Mouse (Mus musculus): ENCODE measurements around the gene Tmem136. TPM values are rescaled to one million over a fixed set of nuclear protein-coding genes. Genes with fewer than 3 reads are reported as not detected.

Gene Tmem136
- polyA plus RNA-seq, 1 experiment from 2014 or later: 4.4 TPM

DNA sequence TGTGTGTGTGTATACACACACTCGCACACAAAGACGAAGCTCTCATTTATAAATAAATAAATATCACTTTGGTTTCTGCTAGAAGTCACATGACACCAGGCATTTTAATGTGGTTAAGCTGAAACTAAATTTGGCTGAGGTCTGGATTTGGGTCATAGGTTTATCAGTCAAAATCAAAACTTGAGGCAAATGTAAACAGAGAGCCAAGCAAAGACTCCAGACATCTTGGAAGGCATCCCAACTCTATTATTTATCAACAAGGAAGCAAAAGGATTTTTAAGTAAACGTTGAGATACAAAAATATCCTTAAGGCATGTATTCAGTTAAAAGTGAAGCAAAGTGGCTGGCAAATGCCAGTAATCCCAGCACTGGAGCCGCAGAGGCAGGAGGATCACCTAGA, 1.5 kb downstream of the Tmem136 start:
- H3K27ac ChIP-seq (ENCODE audit: low read length): no peak overlapping the region
- H3K36me3 ChIP-seq (ENCODE audit: control insufficient read depth, insufficient read depth, low read length): no peaks in the 10 kb centered on the region
- ATAC-seq (ENCODE audit: low read depth): 0 out of 2 replicates have a peak, but pooled peaks have one; percentile 40
- H3K4me2 ChIP-seq (ENCODE audit: low read depth, low read length): no peak overlapping the region
- 45% methylated on average over 4 of the region's 4 CpGs for WGBS
- H3K27me3 ChIP-seq (ENCODE audit: control insufficient read depth, insufficient read depth, low read depth, low read length): peaks cover 3% of the 10 kb centered on the region; the same call in 1 of the 2 replicates
- H3K4me3 ChIP-seq (ENCODE audit: low read length): no peak overlapping the region
- H3K9me3 ChIP-seq (ENCODE audit: control insufficient read depth, low read length): no peaks in the 10 kb centered on the region
- no peak overlapping the region for H3K9ac ChIP-seq (ENCODE audit: low read length)
- peaks cover 20% of the 10 kb centered on the region for H3K4me1 ChIP-seq (replicated peaks; ENCODE audit: control insufficient read depth, insufficient read depth, low read length)

DNA sequence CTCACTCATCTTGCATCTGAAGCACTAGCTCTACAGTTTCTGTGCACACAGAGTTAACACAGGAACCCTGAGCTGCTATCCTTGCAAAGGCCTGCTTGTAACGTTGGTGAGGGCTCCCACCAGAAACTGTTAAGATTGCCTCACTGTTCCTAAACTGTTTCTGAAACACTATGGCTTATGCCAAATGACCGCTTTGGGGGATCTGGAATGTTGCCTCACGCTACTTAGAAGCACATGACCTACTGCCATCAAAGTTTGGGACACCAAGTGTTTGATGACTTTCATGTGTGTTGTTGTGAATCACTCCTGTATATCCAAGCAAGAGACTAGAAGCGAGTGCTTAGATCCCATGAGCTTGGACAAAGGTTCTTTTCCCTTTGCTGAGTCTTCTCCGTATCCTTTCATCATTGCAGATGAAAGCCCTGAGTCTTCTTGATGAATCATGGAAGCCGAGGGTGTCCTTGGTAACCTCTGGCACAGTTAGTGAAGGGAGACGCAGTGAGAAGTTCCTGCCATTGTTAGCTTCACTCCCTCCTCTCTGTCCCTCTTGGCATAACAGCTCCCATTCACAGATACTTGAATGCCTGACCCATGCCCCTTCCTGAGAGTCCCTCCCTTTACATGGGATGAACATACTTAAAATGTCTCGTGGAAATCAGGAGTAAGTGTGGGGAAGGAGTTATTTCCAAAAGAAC, 5.9 kb downstream of the Tmem136 start:
- WGBS: 76% methylated on average over 8 of the region's 8 CpGs
- ATAC-seq (ENCODE audit: low read depth): no peak
- Histone ChIP-seq H3K4me1 (replicated peaks; ENCODE audit: control insufficient read depth, insufficient read depth, low read length) (peaks cover 16% of the 10 kb centered on the region), H3K9ac (ENCODE audit: low read length) (no peak overlapping the region; the same call in 1 of the 2 replicates), H3K4me2 (ENCODE audit: low read depth, low read length) (no peak overlapping the region), H3K9me3 (ENCODE audit: control insufficient read depth, low read length) (no peaks in the 10 kb centered on the region), H3K4me3 (ENCODE audit: low read length) (no peak overlapping the region), H3K27me3 (ENCODE audit: control insufficient read depth, insufficient read depth, low read depth, low read length) (no peaks in the 10 kb centered on the region), H3K36me3 (ENCODE audit: control insufficient read depth, insufficient read depth, low read length) (no peaks in the 10 kb centered on the region), H3K27ac (ENCODE audit: low read length) (no peak overlapping the region)

DNA sequence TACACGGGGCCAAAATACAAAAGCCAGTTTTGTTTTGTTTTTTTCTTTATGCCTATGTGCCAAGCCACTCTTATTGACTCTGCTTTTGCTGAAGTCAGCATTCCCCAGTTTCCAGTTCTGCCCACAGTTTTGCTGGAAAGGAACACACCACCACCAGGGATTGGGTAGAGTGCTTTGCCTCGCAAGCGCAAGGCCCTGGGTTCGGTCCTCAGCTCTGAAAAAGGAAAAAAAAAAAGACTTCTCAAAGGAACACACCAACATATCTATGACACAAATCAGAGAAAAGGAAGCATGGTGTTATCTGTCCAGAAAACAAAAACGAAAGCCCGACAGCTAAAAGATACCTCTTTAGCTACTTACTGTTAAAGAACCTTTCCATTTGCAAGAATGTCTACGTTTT, 7.2 kb downstream of the Tmem136 start:
- no peak overlapping the region for H3K27ac ChIP-seq (ENCODE audit: low read length)
- WGBS: 86% methylated on average over 7 of the region's 7 CpGs
- H3K36me3 ChIP-seq (ENCODE audit: control insufficient read depth, insufficient read depth, low read length): no peaks in the 10 kb centered on the region
- H3K4me3 ChIP-seq (ENCODE audit: low read length): no peak overlapping the region
- H3K27me3 ChIP-seq (ENCODE audit: control insufficient read depth, insufficient read depth, low read depth, low read length): no peaks in the 10 kb centered on the region
- no peak for ATAC-seq (ENCODE audit: low read depth)
- no peak overlapping the region for H3K9ac ChIP-seq (ENCODE audit: low read length)
- peaks cover 8% of the 10 kb centered on the region for H3K4me1 ChIP-seq (replicated peaks; ENCODE audit: control insufficient read depth, insufficient read depth, low read length)
- H3K9me3 ChIP-seq (ENCODE audit: control insufficient read depth, low read length): no peaks in the 10 kb centered on the region
- H3K4me2 ChIP-seq (ENCODE audit: low read depth, low read length): no peak overlapping the region

DNA sequence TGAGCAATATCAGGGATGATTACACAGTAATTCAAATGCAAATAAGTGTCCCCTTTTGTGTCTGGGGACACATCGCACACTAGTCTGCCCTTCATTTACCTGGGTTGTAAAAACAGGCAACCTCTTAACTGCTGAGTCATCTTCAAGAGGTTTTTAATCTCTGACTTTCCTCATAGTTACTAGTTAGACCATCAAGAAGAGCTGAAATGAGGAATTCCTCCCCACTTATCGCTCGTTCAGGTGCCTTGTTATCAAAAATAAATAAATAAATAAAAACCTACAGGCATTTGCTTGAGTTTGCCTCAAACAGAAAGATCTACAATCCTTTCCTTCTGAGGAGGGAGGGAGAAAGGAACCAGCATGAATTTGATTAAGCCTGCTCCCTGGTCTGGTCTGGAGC, 7.6 kb downstream of the Tmem136 start:
- Histone ChIP-seq H3K4me3 (ENCODE audit: low read length) (no peak overlapping the region), H3K4me2 (ENCODE audit: low read depth, low read length) (no peak overlapping the region), H3K9ac (ENCODE audit: low read length) (no peak overlapping the region), H3K27me3 (ENCODE audit: control insufficient read depth, insufficient read depth, low read depth, low read length) (no peaks in the 10 kb centered on the region), H3K36me3 (ENCODE audit: control insufficient read depth, insufficient read depth, low read length) (no peaks in the 10 kb centered on the region), H3K9me3 (ENCODE audit: control insufficient read depth, low read length) (no peaks in the 10 kb centered on the region), H3K4me1 (replicated peaks; ENCODE audit: control insufficient read depth, insufficient read depth, low read length) (peaks cover 8% of the 10 kb centered on the region), H3K27ac (ENCODE audit: low read length) (no peak overlapping the region)
- WGBS: 78% methylated on average over 3 of the region's 3 CpGs
- no peak for ATAC-seq (ENCODE audit: low read depth)

DNA sequence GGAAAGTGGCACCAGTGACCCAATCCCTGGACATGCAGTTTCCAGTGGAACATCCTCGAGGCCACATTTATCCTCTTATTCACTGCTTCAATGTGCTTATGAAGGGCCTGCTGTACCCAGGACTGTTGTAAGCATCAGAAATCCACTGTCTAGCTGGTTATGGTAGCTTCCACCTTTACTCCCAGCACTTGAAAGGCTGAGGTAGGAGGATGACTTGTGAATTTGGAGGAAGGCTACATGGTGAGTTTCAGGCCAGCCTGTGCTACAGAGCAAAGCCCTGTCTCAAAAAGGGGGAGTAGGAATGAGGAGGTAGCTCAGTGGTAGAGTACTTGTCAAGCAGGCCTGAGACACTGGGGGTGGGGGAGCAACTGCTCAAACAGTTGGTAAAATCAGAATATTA, 8.3 kb downstream of the Tmem136 start:
- H3K27ac ChIP-seq (ENCODE audit: low read length): no peak overlapping the region
- WGBS: 84% methylated on average over 1 of the region's 1 CpGs
- no peak for ATAC-seq (ENCODE audit: low read depth)
- H3K4me2 ChIP-seq (ENCODE audit: low read depth, low read length): no peak overlapping the region
- peaks cover 13% of the 10 kb centered on the region for H3K4me1 ChIP-seq (replicated peaks; ENCODE audit: control insufficient read depth, insufficient read depth, low read length)
- no peaks in the 10 kb centered on the region for H3K27me3 ChIP-seq (ENCODE audit: control insufficient read depth, insufficient read depth, low read depth, low read length)
- no peaks in the 10 kb centered on the region for H3K36me3 ChIP-seq (ENCODE audit: control insufficient read depth, insufficient read depth, low read length)
- H3K9ac ChIP-seq (ENCODE audit: low read length): no peak overlapping the region
- H3K9me3 ChIP-seq (ENCODE audit: control insufficient read depth, low read length): no peaks in the 10 kb centered on the region
- H3K4me3 ChIP-seq (ENCODE audit: low read length): no peak overlapping the region

DNA sequence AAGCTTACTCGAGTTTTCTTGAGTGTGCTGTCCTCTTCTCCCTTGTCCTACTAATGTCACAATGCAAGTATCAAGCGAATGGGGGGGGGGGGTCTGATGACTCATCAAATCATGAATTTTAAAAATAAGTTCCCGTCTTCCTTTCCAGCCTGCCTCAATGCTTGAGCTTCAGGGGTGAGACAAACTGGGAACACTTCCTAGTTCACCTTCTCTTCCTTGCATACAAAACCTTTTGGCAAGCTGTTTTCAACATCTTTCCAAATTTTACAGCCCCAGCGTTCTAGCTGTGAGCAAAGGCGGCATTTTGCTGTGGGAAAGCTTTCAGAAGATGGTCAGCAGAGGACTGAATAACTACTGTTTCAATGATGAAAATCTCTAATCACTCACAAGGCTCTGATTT, 8.8 kb downstream of the Tmem136 start:
- Histone ChIP-seq H3K9ac (ENCODE audit: low read length) (no peak overlapping the region), H3K4me3 (ENCODE audit: low read length) (peak overlapping the region; percentile 90; the same call in 1 of the 2 replicates), H3K27ac (ENCODE audit: low read length) (peak overlapping the region; percentile 94; the same call in 1 of the 2 replicates), H3K4me2 (ENCODE audit: low read depth, low read length) (peak overlapping the region; percentile 82), H3K4me1 (replicated peaks; ENCODE audit: control insufficient read depth, insufficient read depth, low read length) (peaks cover 19% of the 10 kb centered on the region), H3K36me3 (ENCODE audit: control insufficient read depth, insufficient read depth, low read length) (no peaks in the 10 kb centered on the region), H3K27me3 (ENCODE audit: control insufficient read depth, insufficient read depth, low read depth, low read length) (no peaks in the 10 kb centered on the region), H3K9me3 (ENCODE audit: control insufficient read depth, low read length) (no peaks in the 10 kb centered on the region)
- WGBS: 46% methylated on average over 5 of the region's 5 CpGs
- no peak for ATAC-seq (ENCODE audit: low read depth)

DNA sequence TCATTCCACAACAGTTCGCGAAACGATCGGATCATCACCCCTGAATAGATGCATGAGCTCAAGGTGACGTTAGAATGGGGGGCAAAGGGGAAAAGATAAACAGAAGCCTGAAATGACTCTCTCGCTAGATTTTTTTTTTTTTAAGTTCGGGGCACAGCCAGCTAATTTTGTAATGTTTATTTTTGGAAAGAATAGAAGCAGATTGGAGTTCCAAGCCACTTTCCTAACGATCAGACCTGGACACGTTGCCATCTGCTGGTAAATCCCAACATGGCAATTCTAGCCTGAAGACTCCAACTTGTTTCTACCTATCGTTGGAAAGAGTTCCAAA, 9.2 kb downstream of the Tmem136 start, which contains the start of gene Arhgef12:
Gene Arhgef12 (minus strand): TSS at position 53 of the 331 bp plus-strand sequence.
- Histone ChIP-seq H3K9me3 (ENCODE audit: control insufficient read depth, low read length) (no peaks in the 10 kb centered on the region), H3K4me2 (ENCODE audit: low read depth, low read length) (peak within 1 kb of the TSS; percentile 82), H3K9ac (ENCODE audit: low read length) (peak within 1 kb of the TSS; percentile 96), H3K36me3 (ENCODE audit: control insufficient read depth, insufficient read depth, low read length) (no peaks in the 10 kb centered on the region), H3K27ac (ENCODE audit: low read length) (peak within 1 kb of the TSS; percentile 94), H3K27me3 (ENCODE audit: control insufficient read depth, insufficient read depth, low read depth, low read length) (no peaks in the 10 kb centered on the region), H3K4me1 (replicated peaks; ENCODE audit: control insufficient read depth, insufficient read depth, low read length) (peaks cover 23% of the 10 kb centered on the region), H3K4me3 (ENCODE audit: low read length) (peak within 1 kb of the TSS; percentile 90)
- WGBS: 17% methylated on average over 10 of the region's 10 CpGs
- ATAC-seq (ENCODE audit: low read depth): no peak

DNA sequence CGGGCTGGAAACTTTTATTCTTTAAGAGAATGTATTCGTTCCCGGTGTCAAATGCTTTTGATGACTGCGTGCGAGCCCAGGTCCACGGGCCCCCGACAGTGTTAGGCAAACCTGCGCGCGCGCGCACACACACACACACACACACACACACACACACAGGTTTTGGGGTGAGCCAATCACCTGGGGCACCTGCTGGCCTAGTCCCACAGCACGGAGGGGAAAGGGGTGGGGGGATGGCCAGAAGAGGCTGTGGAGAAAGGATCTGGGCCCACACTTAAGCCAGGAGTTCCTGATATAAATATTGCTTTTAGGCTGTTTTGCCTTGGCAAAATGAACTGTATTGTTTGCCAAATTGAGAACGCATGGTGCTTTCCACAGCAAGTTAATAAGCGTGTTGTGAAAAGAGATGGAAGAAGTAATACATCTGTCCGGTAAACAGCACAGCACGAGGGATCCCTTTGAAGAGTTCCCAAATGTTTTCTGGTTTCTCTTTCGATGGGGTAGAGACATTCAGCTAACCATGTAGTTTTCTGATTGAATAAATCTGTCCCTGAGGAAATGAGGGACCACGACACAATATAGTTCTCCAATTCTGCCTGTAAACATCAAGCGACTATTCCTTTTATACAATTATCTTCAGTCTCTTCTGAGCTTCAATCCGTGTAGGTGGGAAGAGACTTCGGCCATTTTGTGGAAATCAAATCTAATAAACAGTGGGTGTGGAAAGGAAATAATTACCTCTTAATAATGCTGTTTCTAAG, 9.8 kb downstream of the Tmem136 start:
- ATAC-seq (ENCODE audit: low read depth): peak; percentile 35
- Histone ChIP-seq H3K27me3 (ENCODE audit: control insufficient read depth, insufficient read depth, low read depth, low read length) (no peaks in the 10 kb centered on the region), H3K36me3 (ENCODE audit: control insufficient read depth, insufficient read depth, low read length) (no peaks in the 10 kb centered on the region), H3K4me2 (ENCODE audit: low read depth, low read length) (peak overlapping the region; percentile 82), H3K4me1 (replicated peaks; ENCODE audit: control insufficient read depth, insufficient read depth, low read length) (peaks cover 28% of the 10 kb centered on the region), H3K9ac (ENCODE audit: low read length) (peak overlapping the region; percentile 96), H3K9me3 (ENCODE audit: control insufficient read depth, low read length) (no peaks in the 10 kb centered on the region), H3K4me3 (ENCODE audit: low read length) (peak overlapping the region; percentile 90), H3K27ac (ENCODE audit: low read length) (peak overlapping the region; percentile 94)
- 6% methylated on average over 22 of the region's 22 CpGs for WGBS

DNA sequence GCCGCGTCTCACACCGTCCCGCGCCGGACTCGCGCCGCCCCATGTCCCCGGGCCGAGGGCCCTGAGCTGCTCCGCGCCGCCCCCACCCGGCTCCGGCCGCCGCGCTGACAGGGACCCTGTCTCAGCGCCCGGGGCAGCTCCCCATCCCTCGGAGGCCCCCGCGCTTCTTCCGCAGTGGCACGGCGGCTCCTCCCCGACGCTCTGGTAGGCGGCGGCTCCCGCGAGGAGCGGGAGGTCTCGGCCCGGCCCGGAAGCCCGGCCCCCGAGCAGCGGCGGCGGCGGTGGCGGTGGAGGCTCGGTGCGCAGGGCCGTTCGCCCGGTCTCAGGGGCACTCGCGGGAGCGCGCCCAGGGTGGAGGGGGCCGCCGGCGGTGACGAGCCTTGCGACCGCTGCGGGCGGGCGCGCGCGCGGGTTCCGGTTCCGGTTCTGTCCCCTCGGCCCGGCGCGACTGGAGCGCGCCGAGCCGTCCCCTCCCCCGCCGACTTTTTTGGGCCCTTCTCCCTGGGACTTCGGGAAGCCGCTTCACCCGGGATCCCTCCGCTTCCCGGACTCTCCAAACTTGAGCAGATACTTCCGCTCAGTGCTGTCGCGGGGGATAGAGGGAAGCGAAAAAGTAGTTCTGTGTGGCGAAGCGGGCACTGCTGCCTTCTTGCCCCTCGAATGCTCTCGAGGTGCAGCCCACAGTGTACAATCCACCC, 10.6 kb downstream of the Tmem136 start:
- peak overlapping the region; percentile 94 for H3K27ac ChIP-seq (ENCODE audit: low read length)
- WGBS: under 1% methylated on average over 64 of the region's 91 CpGs
- ATAC-seq (ENCODE audit: low read depth): peak; percentile 83
- peak overlapping the region; percentile 82 for H3K4me2 ChIP-seq (ENCODE audit: low read depth, low read length)
- peak overlapping the region; percentile 90 for H3K4me3 ChIP-seq (ENCODE audit: low read length)
- H3K36me3 ChIP-seq (ENCODE audit: control insufficient read depth, insufficient read depth, low read length): no peaks in the 10 kb centered on the region
- peak overlapping the region; percentile 96 for H3K9ac ChIP-seq (ENCODE audit: low read length)
- no peaks in the 10 kb centered on the region for H3K27me3 ChIP-seq (ENCODE audit: control insufficient read depth, insufficient read depth, low read depth, low read length)
- no peaks in the 10 kb centered on the region for H3K9me3 ChIP-seq (ENCODE audit: control insufficient read depth, low read length)
- peaks cover 29% of the 10 kb centered on the region for H3K4me1 ChIP-seq (replicated peaks; ENCODE audit: control insufficient read depth, insufficient read depth, low read length)
